Mouse (Mus musculus): ENCODE measurements around the gene Dld.

- TF ChIP-seq CTCF (IDR thresholded peaks at IDR 0.05; ENCODE audit: insufficient read depth, low read length) (no peak), POLR2A (IDR thresholded peaks at IDR 0.05; ENCODE audit: borderline replicate concordance, extremely low read depth, low read depth, low read length) (no peak)
Measured at GRCm38 (mm10) chr12:31298530-31298929, 52.7 kb downstream of the Dld start.
